Mouse (Mus musculus): Measurements from ENCODE around the gene Gm21366. TPM values are rescaled to one million over a fixed set of nuclear protein-coding genes. Genes with fewer than 3 reads are reported as not detected.

Gene Gm21366
- not detected for polyA plus RNA-seq (2015; fragmentation: Illumina TruSeq; extraction: RNeasy Lipid Tissue Mini Kit (QIAGEN cat#74804); ENCODE audit: insufficient read depth, low replicate concordance)

DNA sequence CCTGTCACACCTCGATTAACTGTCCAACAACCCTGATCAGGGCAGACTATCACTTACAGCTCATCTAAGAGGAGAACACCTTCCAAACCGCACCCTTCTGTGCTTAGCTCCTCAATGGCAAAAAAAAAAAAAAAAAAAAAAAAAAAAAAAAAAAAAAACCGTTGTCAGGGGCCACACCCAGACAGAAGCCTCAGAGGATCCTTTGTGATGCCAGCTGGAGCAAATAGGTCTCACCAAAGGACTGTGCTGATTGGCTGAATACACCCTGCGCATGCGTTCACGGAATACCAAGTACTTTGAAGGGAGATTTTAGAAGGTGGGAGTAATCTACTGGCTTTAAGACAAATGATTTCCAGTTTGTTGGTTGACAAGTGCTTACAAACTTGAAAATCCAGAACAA lies at the start of gene Gm21366:
Gm21366 (minus strand) TSS at position 101 of the 400 bp plus-strand sequence.

